Mouse (Mus musculus) embryonic facial prominence, embryonic 13.5 days (tissue): Measurements from ENCODE around the gene Ddit4l. TPM values are rescaled to one million over a fixed set of nuclear protein-coding genes. Genes with fewer than 3 reads are reported as not detected.

Experiments used
- ATAC-seq: fragments of 200-750 bp; cut with Nextera tagmentation; 2 replicates; pipeline ENCODE4 v1.8.0; 2017; ENCODE audit warnings: low read depth; ENCODE audit not compliant: insufficient number of reproducible peaks, insufficient read depth, low FRiP score, low TSS enrichment
- H3K27ac ChIP-seq: fragments of 300-500 bp; sonication (generic); 2 replicates; pipeline ENCODE4 v1.5.1; 2015; ENCODE audit warnings: moderate library complexity, mild to moderate bottlenecking, inconsistent platforms
- H3K27me3 ChIP-seq: fragments of 300-500 bp; sonication (generic); 2 replicates; pipeline ENCODE4 v1.6.1; 2015; ENCODE audit warnings: mild to moderate bottlenecking, inconsistent platforms
- H3K36me3 ChIP-seq: fragments of 300-500 bp; sonication (generic); 2 replicates; pipeline ENCODE4 v1.6.1; 2015; ENCODE audit warnings: mild to moderate bottlenecking, inconsistent platforms
- H3K4me1 ChIP-seq: fragments of 300-500 bp; sonication (generic); 2 replicates; pipeline ENCODE4 v1.6.1; 2015; ENCODE audit warnings: inconsistent platforms
- H3K4me2 ChIP-seq: fragments of 300-500 bp; sonication (generic); 2 replicates; pipeline ENCODE4 v1.6.1; 2015; ENCODE audit warnings: moderate library complexity, mild to moderate bottlenecking, inconsistent platforms
- H3K4me3 ChIP-seq: fragments of 300-500 bp; sonication (generic); 2 replicates; pipeline ENCODE4 v1.5.1; 2015; ENCODE audit warnings: mild to moderate bottlenecking, inconsistent platforms
- H3K9ac ChIP-seq: fragments of 300-500 bp; sonication (generic); 2 replicates; pipeline ENCODE4 v1.6.1; 2015; ENCODE audit warnings: mild to moderate bottlenecking, inconsistent platforms
- H3K9me3 ChIP-seq: fragments of 300-500 bp; sonication (generic); 2 replicates; pipeline ENCODE4 v1.6.1; 2016; ENCODE audit warnings: inconsistent platforms
- WGBS: fragments of 180-500 bp; shearing (Covaris S2); methylation state at CpG from one replicate; pipeline ENCODE4 v1.1.7; 2015; ENCODE audit warnings: mixed read lengths; 5-methylcytosine and 5-hydroxymethylcytosine counted together
- polyA plus RNA-seq: library from polyadenylated mRNA; unstranded; fragments of >200 nt; fragmentation: Nextera tagmentation; extraction: Ambion mirVana; gene quantifications from 2 replicates; pipeline ENCODE4 v1.2.1, GENCODE M21; 2015

Ddit4l gene
- polyA plus RNA-seq, 1 experiment from 2014 or later, result 66.0 TPM

DNA sequence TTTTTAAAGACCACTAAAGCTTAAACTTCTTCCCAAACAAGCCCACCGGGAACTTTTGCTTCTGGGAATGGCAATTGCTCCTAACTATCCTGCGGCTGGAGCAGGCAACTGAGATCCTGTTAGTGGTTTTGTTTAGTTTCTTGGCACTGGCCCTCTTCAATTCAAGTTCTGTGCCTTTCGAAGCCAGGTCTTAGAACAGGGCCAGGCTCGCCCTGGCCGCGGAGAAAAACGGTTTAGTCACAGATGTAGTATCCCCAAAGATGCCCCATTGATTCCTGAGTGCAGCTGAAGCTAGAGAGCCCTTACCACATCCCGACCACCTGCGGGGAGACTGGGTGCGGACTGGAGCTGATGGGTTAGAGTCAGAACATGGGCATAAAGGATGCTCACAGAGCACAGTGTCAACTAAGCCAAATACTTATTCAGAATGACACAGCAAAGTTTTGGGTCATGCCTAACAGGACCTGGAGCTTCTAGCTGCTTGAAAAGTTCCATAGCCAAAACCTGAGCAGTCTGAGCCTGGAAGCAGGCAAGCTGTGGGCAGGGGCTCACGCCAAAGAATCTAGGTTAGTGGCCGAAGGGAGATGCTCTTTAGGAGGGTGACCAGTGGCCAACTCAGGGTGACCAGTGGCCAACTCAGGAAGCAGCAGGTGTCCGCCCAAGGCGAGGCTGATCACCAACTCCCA is 1.6 kb downstream of the Ddit4l start:
- 0 out of 2 replicates have a peak overlapping the region, but pooled peaks have one; percentile 68 for H3K27ac ChIP-seq
- 20% methylated on average over 14 of the region's 14 CpGs for WGBS
- H3K9me3 ChIP-seq, result peaks cover 4% of the 10 kb centered on the region; the same call in 1 of the 2 replicates
- peak overlapping the region; percentile 83 for H3K4me2 ChIP-seq
- peak overlapping the region; percentile 86; the same call in 1 of the 2 replicates for H3K9ac ChIP-seq
- ATAC-seq, result 0 out of 2 replicates have a peak, but pooled peaks have one; percentile 3
- peaks cover 21% of the 10 kb centered on the region for H3K36me3 ChIP-seq
- peaks cover 12% of the 10 kb centered on the region for H3K27me3 ChIP-seq
- peaks cover 11% of the 10 kb centered on the region for H3K4me1 ChIP-seq
- peak overlapping the region; percentile 69 for H3K4me3 ChIP-seq

DNA sequence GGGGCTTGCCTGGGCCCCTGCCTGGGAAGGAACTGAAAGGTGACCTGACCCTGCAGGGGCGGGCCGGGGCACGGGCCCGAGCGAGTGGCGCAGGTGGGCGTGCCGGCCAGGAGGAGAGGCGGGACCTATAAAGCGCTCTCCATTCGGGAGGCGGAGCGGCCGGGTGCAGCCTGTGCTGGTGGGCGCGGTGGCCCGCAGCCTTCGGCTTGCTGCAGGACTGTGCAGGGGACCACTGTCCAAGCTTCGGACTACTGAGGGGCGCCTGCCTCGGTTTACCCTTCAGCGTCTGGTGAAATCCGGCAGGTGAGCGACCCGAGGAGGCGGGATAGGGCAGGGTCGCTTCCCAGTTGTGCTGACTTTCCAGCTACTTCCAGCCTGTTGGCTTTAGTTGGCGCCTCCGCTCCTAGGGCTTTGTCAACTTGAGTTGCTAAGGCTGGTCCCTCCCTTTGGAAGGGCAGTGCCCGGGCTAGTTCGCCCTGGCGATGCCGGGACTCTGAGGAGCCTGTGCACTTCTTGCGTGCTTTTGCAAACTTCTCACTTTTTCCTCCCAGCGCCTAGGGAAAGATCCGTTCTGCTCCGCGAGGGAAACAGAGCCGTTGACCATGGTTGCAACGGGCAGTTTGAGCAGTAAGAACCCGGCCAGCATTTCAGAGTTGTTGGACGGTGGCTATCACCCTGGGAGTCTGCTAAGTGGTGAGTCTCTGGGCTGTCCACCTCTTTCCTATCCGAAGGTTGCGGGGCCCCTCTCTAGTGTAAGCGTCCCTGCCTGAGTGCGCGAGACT is 2.4 kb downstream of the Ddit4l start:
- Histone ChIP-seq H3K27me3 (peaks cover 12% of the 10 kb centered on the region), H3K9ac (peak overlapping the region; percentile 86), H3K9me3 (peaks cover 4% of the 10 kb centered on the region; the same call in 1 of the 2 replicates), H3K36me3 (peaks cover 21% of the 10 kb centered on the region), H3K27ac (peak overlapping the region; percentile 68), H3K4me1 (peaks cover 11% of the 10 kb centered on the region), H3K4me3 (peak overlapping the region; percentile 69), H3K4me2 (peak overlapping the region; percentile 83)
- ATAC-seq, result peak; percentile 95
- WGBS, result under 1% methylated on average over 47 of the region's 47 CpGs

- WGBS, result 77% methylated on average over 5 of the region's 5 CpGs
- Histone ChIP-seq H3K4me2 (peak overlapping the region; percentile 83), H3K9ac (no peak overlapping the region), H3K9me3 (peaks cover 4% of the 10 kb centered on the region; the same call in 1 of the 2 replicates), H3K27me3 (peaks cover 12% of the 10 kb centered on the region), H3K36me3 (peaks cover 21% of the 10 kb centered on the region), H3K4me3 (peak overlapping the region; percentile 69; the same call in 1 of the 2 replicates), H3K27ac (no peak overlapping the region), H3K4me1 (peaks cover 11% of the 10 kb centered on the region)
- ATAC-seq, result no peak
These were observed 3.6 kb downstream of the Ddit4l start for GRCm38 (mm10) chr3:137625054-137625453.

- H3K9me3 ChIP-seq, result no peaks in the 10 kb centered on the region
- no peak overlapping the region for H3K9ac ChIP-seq
- H3K36me3 ChIP-seq, result no peaks in the 10 kb centered on the region
- H3K27ac ChIP-seq, result no peak overlapping the region
- H3K4me3 ChIP-seq, result no peak overlapping the region
- no peaks in the 10 kb centered on the region for H3K27me3 ChIP-seq
- H3K4me2 ChIP-seq, result no peak overlapping the region
- 85% methylated on average over 10 of the region's 10 CpGs for WGBS
- H3K4me1 ChIP-seq, result peaks cover 3% of the 10 kb centered on the region; the same call in 1 of the 2 replicates
- no peak for ATAC-seq
These were observed 12.3 kb downstream of the Ddit4l start for GRCm38 (mm10) chr3:137633726-137634125.

DNA sequence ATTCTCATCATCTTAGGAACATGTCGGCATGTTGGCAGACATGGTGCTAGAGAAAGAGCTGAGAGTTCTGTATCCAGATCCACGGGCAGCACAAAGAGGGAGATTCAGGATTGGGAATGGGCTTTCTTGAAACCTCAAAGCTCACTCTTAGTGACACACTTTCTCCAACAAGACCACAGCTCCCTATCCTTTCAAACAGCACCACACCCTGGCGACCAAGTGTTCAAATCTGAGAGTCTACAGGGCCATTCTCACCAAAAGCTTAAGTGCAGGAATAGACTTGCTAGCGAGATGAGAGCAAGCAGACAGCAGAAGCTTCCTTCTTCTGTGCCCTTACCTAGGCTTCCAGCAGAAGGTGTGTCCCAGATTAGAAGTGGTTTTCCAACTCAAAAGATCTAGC is 15.2 kb downstream of the Ddit4l start:
- Histone ChIP-seq H3K27ac (no peak overlapping the region), H3K4me3 (no peak overlapping the region), H3K36me3 (no peaks in the 10 kb centered on the region), H3K27me3 (no peaks in the 10 kb centered on the region), H3K9ac (no peak overlapping the region), H3K4me1 (peaks cover 14% of the 10 kb centered on the region), H3K4me2 (no peak overlapping the region), H3K9me3 (no peaks in the 10 kb centered on the region)
- WGBS, result 81% methylated on average over 4 of the region's 4 CpGs
- ATAC-seq, result no peak

- 82% methylated on average over 5 of the region's 5 CpGs for WGBS
- no peak overlapping the region for H3K4me2 ChIP-seq
- H3K9ac ChIP-seq, result no peak overlapping the region
- H3K36me3 ChIP-seq, result no peaks in the 10 kb centered on the region
- H3K4me3 ChIP-seq, result no peak overlapping the region
- H3K4me1 ChIP-seq, result peaks cover 14% of the 10 kb centered on the region
- no peak for ATAC-seq
- no peaks in the 10 kb centered on the region for H3K27me3 ChIP-seq
- H3K27ac ChIP-seq, result no peak overlapping the region
- H3K9me3 ChIP-seq, result no peaks in the 10 kb centered on the region
These were observed 19.8 kb downstream of the Ddit4l start for GRCm38 (mm10) chr3:137641238-137641637.

- no peaks in the 10 kb centered on the region for H3K9me3 ChIP-seq
- H3K4me2 ChIP-seq, result no peak overlapping the region
- H3K4me3 ChIP-seq, result no peak overlapping the region
- no peak for ATAC-seq
- no peaks in the 10 kb centered on the region for H3K36me3 ChIP-seq
- H3K27me3 ChIP-seq, result no peaks in the 10 kb centered on the region
- H3K4me1 ChIP-seq, result peaks cover 14% of the 10 kb centered on the region
- no peak overlapping the region for H3K27ac ChIP-seq
- H3K9ac ChIP-seq, result no peak overlapping the region
- WGBS, result 47% methylated on average over 8 of the region's 8 CpGs
These were observed 20.7 kb downstream of the Ddit4l start for GRCm38 (mm10) chr3:137642137-137642536.

GRCm38 (mm10) chr3:137642568-137642967 is 21.2 kb downstream of the Ddit4l start:
- H3K4me1 ChIP-seq, result peaks cover 14% of the 10 kb centered on the region

DNA sequence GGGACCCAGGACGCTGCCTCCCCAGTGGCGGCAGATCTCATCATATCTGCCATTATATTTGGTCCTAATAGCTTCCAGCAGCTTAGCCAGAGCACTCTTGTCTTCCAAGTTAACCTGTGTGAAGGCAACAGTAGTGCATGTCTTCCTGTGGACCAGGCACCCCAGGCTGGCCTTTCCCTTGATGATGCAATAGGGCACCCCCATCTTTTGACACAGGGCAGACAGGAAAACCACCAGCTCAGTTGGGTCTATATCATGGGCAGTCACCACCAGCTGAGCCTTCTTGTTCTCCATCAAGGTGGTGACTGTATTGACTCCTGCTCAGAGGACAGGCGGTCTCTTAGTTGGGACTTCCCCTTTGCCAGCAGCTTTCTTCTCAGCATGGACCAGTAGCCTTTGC is 22.7 kb downstream of the Ddit4l start:
- no peak overlapping the region for H3K27ac ChIP-seq
- H3K9ac ChIP-seq, result no peak overlapping the region
- ATAC-seq, result no peak
- H3K4me1 ChIP-seq, result peaks cover 8% of the 10 kb centered on the region
- WGBS, result 88% methylated on average over 3 of the region's 3 CpGs
- H3K4me3 ChIP-seq, result no peak overlapping the region
- no peaks in the 10 kb centered on the region for H3K9me3 ChIP-seq
- H3K27me3 ChIP-seq, result no peaks in the 10 kb centered on the region
- H3K4me2 ChIP-seq, result no peak overlapping the region
- H3K36me3 ChIP-seq, result no peaks in the 10 kb centered on the region

More at GRCm38 (mm10) chr3:137642568-137642967, 21.2 kb downstream of the Ddit4l start:
- H3K4me2 ChIP-seq, result no peak overlapping the region
- no peaks in the 10 kb centered on the region for H3K9me3 ChIP-seq
- WGBS, result 73% methylated on average over 3 of the region's 3 CpGs
- H3K36me3 ChIP-seq, result no peaks in the 10 kb centered on the region
- H3K4me3 ChIP-seq, result no peak overlapping the region
- ATAC-seq, result no peak
- no peaks in the 10 kb centered on the region for H3K27me3 ChIP-seq
- H3K9ac ChIP-seq, result no peak overlapping the region
- no peak overlapping the region for H3K27ac ChIP-seq

DNA sequence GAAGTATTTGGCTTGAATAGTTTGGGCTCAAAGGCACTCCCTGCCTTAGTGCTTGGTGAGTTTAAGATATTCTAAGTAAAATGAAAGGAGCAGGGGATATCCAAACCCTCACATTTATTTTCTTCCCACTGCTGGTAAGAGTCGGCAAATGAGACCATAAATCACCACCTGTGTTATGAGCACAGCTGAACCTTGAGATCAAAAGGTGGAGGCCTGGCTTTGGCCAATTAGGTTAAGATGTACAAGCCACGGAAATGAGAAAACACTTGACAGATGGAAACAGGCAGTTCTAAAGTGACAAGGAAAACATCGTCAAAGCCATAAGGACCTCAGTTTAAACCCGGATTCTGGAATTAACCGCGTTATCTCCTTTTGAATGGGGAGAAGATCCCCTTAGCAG is 23.5 kb downstream of the Ddit4l start:
- Histone ChIP-seq H3K9ac (no peak overlapping the region), H3K4me1 (no peaks in the 10 kb centered on the region; the same call in 1 of the 2 replicates), H3K27ac (no peak overlapping the region), H3K4me3 (no peak overlapping the region), H3K4me2 (no peak overlapping the region), H3K9me3 (no peaks in the 10 kb centered on the region), H3K36me3 (no peaks in the 10 kb centered on the region), H3K27me3 (no peaks in the 10 kb centered on the region)
- WGBS, result 63% methylated on average over 6 of the region's 6 CpGs
- no peak for ATAC-seq

DNA sequence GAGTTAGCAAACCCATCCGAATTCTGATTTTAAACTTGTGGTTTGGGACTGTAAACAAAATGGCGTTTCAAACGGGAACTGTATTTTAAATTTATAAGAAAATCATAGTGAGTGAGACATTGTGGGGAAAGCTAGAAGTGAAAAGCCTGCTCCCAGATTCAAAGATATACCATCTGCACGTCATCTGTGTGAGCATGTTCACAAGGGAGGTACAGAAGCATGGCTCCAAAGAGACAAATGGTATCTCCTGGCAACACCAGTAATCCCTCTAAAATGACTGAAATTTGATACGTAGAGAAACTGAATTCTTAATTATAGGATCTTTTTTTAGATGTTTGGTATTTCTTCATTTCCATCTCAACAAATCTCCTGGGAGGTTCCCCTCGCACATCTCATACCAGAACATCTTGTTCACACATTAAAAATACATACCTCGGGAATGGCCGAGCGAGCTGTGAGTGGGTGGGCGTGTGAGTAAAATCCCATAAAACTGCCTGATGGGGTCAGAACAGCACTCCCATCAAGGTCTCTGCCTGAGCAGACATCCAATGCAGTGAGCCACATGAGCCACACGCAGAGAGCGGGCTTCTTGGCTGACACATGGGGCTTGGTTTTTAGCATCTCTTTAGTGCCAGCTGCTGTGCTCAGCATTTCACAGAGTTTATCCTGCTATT is 26.2 kb downstream of the Ddit4l start:
- H3K9me3 ChIP-seq, result no peaks in the 10 kb centered on the region
- WGBS, result 50% methylated on average over 12 of the region's 12 CpGs
- H3K27ac ChIP-seq, result 0 out of 2 replicates have a peak overlapping the region, but pooled peaks have one; percentile 22
- H3K4me1 ChIP-seq, result no peaks in the 10 kb centered on the region; the same call in 1 of the 2 replicates
- H3K4me3 ChIP-seq, result no peak overlapping the region
- H3K4me2 ChIP-seq, result no peak overlapping the region
- no peaks in the 10 kb centered on the region for H3K27me3 ChIP-seq
- no peak for ATAC-seq
- H3K9ac ChIP-seq, result no peak overlapping the region
- no peaks in the 10 kb centered on the region for H3K36me3 ChIP-seq
